Mouse (Mus musculus) bone marrow macrophage, adult 2 months (primary cell): ENCODE results near the gene Bmp2k.

ENCODE experiments used
- CTCF ChIP-seq: IDR thresholded peaks from 2 replicates; pipeline ENCODE4 v1.5.1; 2012; ENCODE audit warnings: low read depth, mild to moderate bottlenecking, low read length, moderate library complexity
- POLR2A ChIP-seq: IDR thresholded peaks from 2 replicates; pipeline ENCODE4 v1.6.1; 2012; ENCODE audit warnings: mild to moderate bottlenecking, low read depth, low read length, borderline replicate concordance

GRCm38 (mm10) chr5:97062041-97062440 lies 64.6 kb downstream of the Bmp2k start:
- TF ChIP-seq CTCF = no peak
- no peak for TF ChIP-seq POLR2A
